Mouse (Mus musculus) ES-E14 (cell line): ENCODE measurements around the gene Gm16181.

ENCODE experiments used
- HCFC1 ChIP-seq: IDR thresholded peaks from 2 replicates; pipeline ENCODE4 v1.6.1; 2012; ENCODE audit warnings: low read length, inconsistent platforms, borderline replicate concordance; ENCODE audit not compliant: insufficient read depth
- ZC3H11A ChIP-seq: IDR thresholded peaks from 2 replicates; pipeline ENCODE4 v1.6.1; 2012; ENCODE audit warnings: low read depth, mild to moderate bottlenecking, inconsistent platforms, low read length, borderline replicate concordance
- ZNF384 ChIP-seq: IDR thresholded peaks from 2 replicates; pipeline ENCODE4 v1.6.1; 2012; ENCODE audit warnings: low read depth, low read length, inconsistent platforms

- no peak for TF ChIP-seq ZC3H11A
- no peak for TF ChIP-seq ZNF384
- peak; percentile 86 for TF ChIP-seq HCFC1
These were observed 15.2 kb downstream of the Gm16181 start, which contains the start of gene Nfkbil1 for GRCm38 (mm10) chr17:35235614-35236389.
